Mouse (Mus musculus) forebrain, embryonic 12.5 days (tissue): ENCODE data around the gene Adk. TPM values are rescaled to one million over a fixed set of nuclear protein-coding genes. Genes with fewer than 3 reads are reported as not detected.

Experiments
- ATAC-seq: fragments of 200-750 bp; cut with Nextera tagmentation; 2 replicates; pipeline ENCODE4 v1.8.0; 2017; ENCODE audit warnings: moderate TSS enrichment; ENCODE audit not compliant: low FRiP score
- H3K27ac ChIP-seq: fragments of 300-500 bp; sonication (generic); 2 replicates; pipeline ENCODE4 v1.5.1; 2016; ENCODE audit warnings: mild to moderate bottlenecking
- H3K27me3 ChIP-seq: fragments of 300-500 bp; sonication (generic); 2 replicates; pipeline ENCODE4 v1.6.1; 2016; ENCODE audit warnings: mild to moderate bottlenecking
- H3K36me3 ChIP-seq: fragments of 300-500 bp; sonication (generic); replicated peaks from 2 replicates; pipeline ENCODE4 v1.6.1; 2016; ENCODE audit warnings: mild to moderate bottlenecking
- H3K4me1 ChIP-seq: fragments of 300-500 bp; sonication (generic); 2 replicates; pipeline ENCODE4 v1.6.1; 2016
- H3K4me2 ChIP-seq: fragments of 300-500 bp; sonication (generic); 2 replicates; pipeline ENCODE4 v1.6.1; 2016; ENCODE audit warnings: mild to moderate bottlenecking, moderate library complexity
- H3K4me3 ChIP-seq: fragments of 300-500 bp; sonication (generic); replicated peaks from 2 replicates; pipeline ENCODE4 v1.5.1; 2016; ENCODE audit warnings: mild to moderate bottlenecking
- H3K9ac ChIP-seq: fragments of 300-500 bp; sonication (generic); 2 replicates; pipeline ENCODE4 v1.6.1; 2016; ENCODE audit warnings: mild to moderate bottlenecking
- H3K9me3 ChIP-seq: fragments of 300-500 bp; sonication (generic); 2 replicates; pipeline ENCODE4 v1.6.1; 2016
- WGBS: fragments of 180-500 bp; shearing (Covaris S2); methylation state at CpG from one replicate; pipeline ENCODE4 v1.1.7; 2016; 5-methylcytosine and 5-hydroxymethylcytosine counted together
- polyA plus RNA-seq: library from polyadenylated mRNA; unstranded; fragments of >200 nt; fragmentation: Nextera tagmentation; extraction: Ambion mirVana; gene quantifications from 2 replicates; pipeline ENCODE4 v1.2.1, GENCODE M21; 2016

The Adk gene
- polyA plus RNA-seq, 1 experiment from 2014 or later = 117 TPM

- Histone ChIP-seq H3K4me2 (no peak overlapping the region), H3K4me1 (peaks cover 18% of the 10 kb centered on the region; the same call in 1 of the 2 replicates), H3K27me3 (no peaks in the 10 kb centered on the region), H3K27ac (peak overlapping the region; percentile 42; the same call in 1 of the 2 replicates), H3K36me3 (no peaks in the 10 kb centered on the region), H3K4me3 (no peak overlapping the region), H3K9me3 (no peaks in the 10 kb centered on the region), H3K9ac (no peak overlapping the region)
- whole genome bisulfite sequencing = 73% methylated on average over 9 of the region's 9 CpGs
- ATAC-seq = no peak
These were observed 235.5 kb downstream of the Adk start for GRCm38 (mm10) chr14:21287726-21288442.

GRCm38 (mm10) chr14:21299743-21300142, 247.4 kb downstream of the Adk start:
- WGBS = 85% methylated on average over 4 of the region's 4 CpGs
- H3K9me3 ChIP-seq = no peaks in the 10 kb centered on the region
- H3K4me3 ChIP-seq = no peak overlapping the region
- no peak for ATAC-seq
- H3K36me3 ChIP-seq = no peaks in the 10 kb centered on the region
- H3K27ac ChIP-seq = no peak overlapping the region
- H3K4me1 ChIP-seq = peaks cover 8% of the 10 kb centered on the region; the same call in 1 of the 2 replicates
- H3K27me3 ChIP-seq = no peaks in the 10 kb centered on the region
- H3K9ac ChIP-seq = no peak overlapping the region
- no peak overlapping the region for H3K4me2 ChIP-seq

GRCm38 (mm10) chr14:21304815-21305214, 252.4 kb downstream of the Adk start:
- Histone ChIP-seq H3K27ac (peak overlapping the region; percentile 51; the same call in 1 of the 2 replicates), H3K27me3 (no peaks in the 10 kb centered on the region), H3K4me3 (no peak overlapping the region), H3K4me1 (peaks cover 13% of the 10 kb centered on the region; the same call in 1 of the 2 replicates), H3K9me3 (no peaks in the 10 kb centered on the region), H3K4me2 (no peak overlapping the region), H3K9ac (no peak overlapping the region), H3K36me3 (no peaks in the 10 kb centered on the region)
- WGBS = 83% methylated on average over 1 of the region's 1 CpGs
- ATAC-seq = no peak

GRCm38 (mm10) chr14:21308349-21308936, 256.1 kb downstream of the Adk start:
- Histone ChIP-seq H3K4me3 (no peak overlapping the region), H3K27ac (no peak overlapping the region), H3K4me2 (no peak overlapping the region), H3K4me1 (peaks cover 8% of the 10 kb centered on the region; the same call in 1 of the 2 replicates), H3K9ac (no peak overlapping the region), H3K36me3 (no peaks in the 10 kb centered on the region), H3K27me3 (no peaks in the 10 kb centered on the region), H3K9me3 (no peaks in the 10 kb centered on the region)
- no peak for ATAC-seq
- 73% methylated on average over 4 of the region's 4 CpGs for WGBS

GRCm38 (mm10) chr14:21310530-21310929, 258.2 kb downstream of the Adk start:
- no peaks in the 10 kb centered on the region for H3K9me3 ChIP-seq
- no peak overlapping the region for H3K4me3 ChIP-seq
- no peak overlapping the region for H3K27ac ChIP-seq
- no peak for ATAC-seq
- WGBS = 91% methylated on average over 5 of the region's 5 CpGs
- no peak overlapping the region for H3K9ac ChIP-seq
- H3K4me2 ChIP-seq = no peak overlapping the region
- H3K36me3 ChIP-seq = no peaks in the 10 kb centered on the region
- no peaks in the 10 kb centered on the region for H3K4me1 ChIP-seq
- H3K27me3 ChIP-seq = no peaks in the 10 kb centered on the region

GRCm38 (mm10) chr14:21313561-21314342, 261.4 kb downstream of the Adk start:
- no peak overlapping the region for H3K9ac ChIP-seq
- H3K27me3 ChIP-seq = no peaks in the 10 kb centered on the region
- H3K27ac ChIP-seq = no peak overlapping the region
- H3K36me3 ChIP-seq = no peaks in the 10 kb centered on the region
- no peak overlapping the region for H3K4me3 ChIP-seq
- WGBS = 81% methylated on average over 11 of the region's 11 CpGs
- H3K4me2 ChIP-seq = no peak overlapping the region
- ATAC-seq = no peak
- no peaks in the 10 kb centered on the region for H3K9me3 ChIP-seq
- H3K4me1 ChIP-seq = no peaks in the 10 kb centered on the region

GRCm38 (mm10) chr14:21314466-21314865, 262.1 kb downstream of the Adk start:
- no peaks in the 10 kb centered on the region for H3K4me1 ChIP-seq
- H3K4me3 ChIP-seq = no peak overlapping the region
- 88% methylated on average over 3 of the region's 3 CpGs for WGBS
- no peak overlapping the region for H3K4me2 ChIP-seq
- no peak for ATAC-seq
- H3K27me3 ChIP-seq = no peaks in the 10 kb centered on the region
- H3K9ac ChIP-seq = no peak overlapping the region
- H3K36me3 ChIP-seq = no peaks in the 10 kb centered on the region
- no peak overlapping the region for H3K27ac ChIP-seq
- no peaks in the 10 kb centered on the region for H3K9me3 ChIP-seq

GRCm38 (mm10) chr14:21334826-21335225, 282.5 kb downstream of the Adk start:
- Histone ChIP-seq H3K27me3 (no peaks in the 10 kb centered on the region), H3K4me2 (no peak overlapping the region), H3K36me3 (no peaks in the 10 kb centered on the region), H3K4me1 (0 out of 2 replicates have a peak, but pooled peaks cover 5% of the 10 kb centered on the region), H3K27ac (no peak overlapping the region), H3K4me3 (no peak overlapping the region), H3K9me3 (no peaks in the 10 kb centered on the region), H3K9ac (no peak overlapping the region)
- 92% methylated on average over 1 of the region's 1 CpGs for WGBS
- ATAC-seq = no peak

GRCm38 (mm10) chr14:21335691-21336314, 283.4 kb downstream of the Adk start:
- Histone ChIP-seq H3K36me3 (no peaks in the 10 kb centered on the region), H3K4me1 (0 out of 2 replicates have a peak, but pooled peaks cover 5% of the 10 kb centered on the region), H3K4me2 (no peak overlapping the region), H3K4me3 (no peak overlapping the region), H3K9me3 (no peaks in the 10 kb centered on the region), H3K9ac (no peak overlapping the region), H3K27ac (0 out of 2 replicates have a peak overlapping the region, but pooled peaks have one; percentile 10), H3K27me3 (no peaks in the 10 kb centered on the region)
- no peak for ATAC-seq
- WGBS = 73% methylated on average over 11 of the region's 11 CpGs

- ATAC-seq = no peak
- 82% methylated on average over 4 of the region's 4 CpGs for WGBS
These were observed 285.6 kb downstream of the Adk start for GRCm38 (mm10) chr14:21337948-21338347.

GRCm38 (mm10) chr14:21341195-21341594, 288.8 kb downstream of the Adk start:
- no peaks in the 10 kb centered on the region for H3K4me1 ChIP-seq
- H3K27me3 ChIP-seq = no peaks in the 10 kb centered on the region
- 89% methylated on average over 1 of the region's 1 CpGs for WGBS
- H3K9ac ChIP-seq = no peak overlapping the region
- H3K27ac ChIP-seq = no peak overlapping the region
- no peak overlapping the region for H3K4me3 ChIP-seq
- H3K9me3 ChIP-seq = no peaks in the 10 kb centered on the region
- H3K36me3 ChIP-seq = no peaks in the 10 kb centered on the region
- ATAC-seq = no peak
- no peak overlapping the region for H3K4me2 ChIP-seq

More at GRCm38 (mm10) chr14:21337948-21338347, 285.6 kb downstream of the Adk start:
- Histone ChIP-seq H3K9me3 (no peaks in the 10 kb centered on the region), H3K4me2 (no peak overlapping the region), H3K27me3 (no peaks in the 10 kb centered on the region), H3K4me3 (no peak overlapping the region), H3K9ac (no peak overlapping the region), H3K4me1 (0 out of 2 replicates have a peak, but pooled peaks cover 5% of the 10 kb centered on the region), H3K27ac (no peak overlapping the region), H3K36me3 (no peaks in the 10 kb centered on the region)

- no peak overlapping the region for H3K9ac ChIP-seq
- no peaks in the 10 kb centered on the region for H3K27me3 ChIP-seq
- H3K4me3 ChIP-seq = no peak overlapping the region
- H3K4me1 ChIP-seq = no peaks in the 10 kb centered on the region
- 84% methylated on average over 3 of the region's 3 CpGs for WGBS
- H3K4me2 ChIP-seq = no peak overlapping the region
- no peaks in the 10 kb centered on the region for H3K9me3 ChIP-seq
- H3K27ac ChIP-seq = no peak overlapping the region
- H3K36me3 ChIP-seq = no peaks in the 10 kb centered on the region
- ATAC-seq = no peak
These were observed 290.6 kb downstream of the Adk start for GRCm38 (mm10) chr14:21342984-21343383.
